Mouse (Mus musculus): Measurements from ENCODE around the gene Cxcl17. TPM values are rescaled to one million over a fixed set of nuclear protein-coding genes. Genes with fewer than 3 reads are reported as not detected.

Gene Cxcl17
- polyA plus RNA-seq, 1 experiment = not detected

DNA sequence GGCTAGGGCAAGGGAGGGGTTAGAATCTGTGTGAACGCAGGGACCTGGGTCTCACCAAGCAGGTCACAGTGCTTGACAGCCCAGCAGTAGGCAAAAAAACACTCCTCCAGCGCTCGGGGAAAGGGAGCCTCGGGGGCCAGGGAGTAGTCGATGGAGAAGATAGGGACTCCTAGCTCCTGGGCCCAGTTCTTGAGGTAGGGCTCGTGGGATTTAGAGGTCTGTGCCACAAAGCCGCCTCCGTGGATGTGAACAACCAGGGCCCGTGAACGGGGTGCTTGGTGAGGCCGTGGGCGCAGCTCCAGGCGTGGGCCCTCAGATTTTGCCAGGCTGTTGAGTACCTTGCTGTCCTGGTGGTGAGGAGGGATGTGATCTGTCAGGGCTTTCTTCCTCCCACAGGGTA lies 28.4 kb downstream of the Cxcl17 start:
- Histone ChIP-seq H3K4me1 (ENCODE audit: control insufficient read depth, insufficient read depth, low read length) (peaks cover under 1% of the 10 kb centered on the region; the same call in 1 of the 2 replicates), H3K27ac (ENCODE audit: insufficient read depth, low read length) (no peak overlapping the region), H3K4me3 (ENCODE audit: insufficient read depth, low read length) (no peak overlapping the region)
- no peak for TF ChIP-seq CTCF (IDR thresholded peaks at IDR 0.05; ENCODE audit: extremely low read depth, insufficient read depth, low read length)
- TF ChIP-seq POLR2A (IDR thresholded peaks at IDR 0.05; ENCODE audit: extremely low read depth, insufficient read depth, low read length) = no peak

DNA sequence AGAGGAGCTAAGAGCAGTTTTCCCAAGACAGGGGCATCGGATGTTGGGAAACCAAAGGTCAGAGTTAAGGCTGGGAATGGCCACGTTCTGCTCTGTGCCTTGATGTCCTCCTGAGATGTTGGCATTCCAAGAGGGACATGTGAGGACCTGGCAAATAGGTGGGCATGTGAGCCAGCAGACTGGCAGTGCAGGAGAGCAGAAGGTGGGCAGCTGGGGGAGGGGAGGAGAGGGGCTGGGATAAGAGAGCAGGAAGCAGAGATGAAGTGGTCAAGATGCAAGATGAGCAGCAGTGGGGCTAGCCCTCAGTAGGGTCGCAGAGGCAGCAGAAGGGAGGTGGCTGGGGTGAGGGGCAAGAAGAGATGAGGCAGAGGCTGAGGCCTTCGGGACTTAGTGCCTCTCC lies 28.8 kb downstream of the Cxcl17 start:
- TF ChIP-seq POLR2A (IDR thresholded peaks at IDR 0.05; ENCODE audit: extremely low read depth, insufficient read depth, low read length) (no peak), CTCF (IDR thresholded peaks at IDR 0.05; ENCODE audit: extremely low read depth, insufficient read depth, low read length) (no peak)
- Histone ChIP-seq H3K4me1 (ENCODE audit: control insufficient read depth, insufficient read depth, low read length) (peaks cover 3% of the 10 kb centered on the region; the same call in 1 of the 2 replicates), H3K27ac (ENCODE audit: insufficient read depth, low read length) (no peak overlapping the region), H3K4me3 (ENCODE audit: insufficient read depth, low read length) (no peak overlapping the region)

DNA sequence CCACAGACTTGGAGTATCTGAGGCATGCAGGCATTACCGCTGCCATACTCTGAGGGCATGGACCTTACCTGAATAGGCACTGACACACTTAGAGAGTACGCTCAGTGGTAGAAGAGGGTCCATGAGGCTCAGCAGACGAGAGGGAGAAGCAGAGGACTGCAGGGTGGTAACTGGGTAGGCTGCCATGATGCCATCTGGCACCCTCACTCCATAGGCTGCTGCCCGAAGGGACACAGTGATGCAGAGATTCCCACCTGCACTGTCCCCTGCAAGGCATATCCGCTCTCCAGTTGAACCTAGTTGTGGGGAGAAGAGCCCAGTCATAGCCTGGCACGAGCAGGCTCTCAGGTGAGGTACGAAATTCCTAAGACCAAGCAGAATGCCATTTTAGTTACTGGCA lies 29.3 kb downstream of the Cxcl17 start:
- H3K4me1 ChIP-seq (ENCODE audit: control insufficient read depth, insufficient read depth, low read length) = peaks cover 3% of the 10 kb centered on the region; the same call in 1 of the 2 replicates
- no peak overlapping the region for H3K27ac ChIP-seq (ENCODE audit: insufficient read depth, low read length)
- TF ChIP-seq CTCF (IDR thresholded peaks at IDR 0.05; ENCODE audit: extremely low read depth, insufficient read depth, low read length) (no peak), POLR2A (IDR thresholded peaks at IDR 0.05; ENCODE audit: extremely low read depth, insufficient read depth, low read length) (no peak)
- no peak overlapping the region for H3K4me3 ChIP-seq (ENCODE audit: insufficient read depth, low read length)

DNA sequence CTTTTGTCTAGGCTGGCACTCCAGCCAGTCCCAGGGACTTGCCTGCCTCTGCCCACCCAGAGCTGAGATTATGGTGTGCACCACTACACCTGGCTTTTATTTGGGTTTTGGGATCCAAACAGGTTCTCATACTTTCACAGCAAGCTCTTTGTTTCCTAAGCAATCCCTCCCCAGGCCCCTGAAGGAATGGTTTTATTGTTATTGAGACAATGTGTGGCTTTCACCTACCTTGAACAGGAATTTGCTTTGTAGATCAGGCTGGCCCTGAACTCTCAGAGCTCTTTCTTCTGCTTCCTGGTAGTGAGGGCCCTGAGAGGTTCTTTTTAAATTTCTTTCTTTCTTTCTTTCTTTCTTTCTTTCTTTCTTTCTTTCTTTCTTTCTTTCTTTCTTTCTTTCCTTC lies 30.1 kb downstream of the Cxcl17 start:
- Histone ChIP-seq H3K4me1 (ENCODE audit: control insufficient read depth, insufficient read depth, low read length) (peaks cover 3% of the 10 kb centered on the region; the same call in 1 of the 2 replicates), H3K4me3 (ENCODE audit: insufficient read depth, low read length) (no peak overlapping the region), H3K27ac (ENCODE audit: insufficient read depth, low read length) (no peak overlapping the region)
- no peak for TF ChIP-seq POLR2A (IDR thresholded peaks at IDR 0.05; ENCODE audit: extremely low read depth, insufficient read depth, low read length)
- TF ChIP-seq CTCF (IDR thresholded peaks at IDR 0.05; ENCODE audit: extremely low read depth, insufficient read depth, low read length) = no peak

DNA sequence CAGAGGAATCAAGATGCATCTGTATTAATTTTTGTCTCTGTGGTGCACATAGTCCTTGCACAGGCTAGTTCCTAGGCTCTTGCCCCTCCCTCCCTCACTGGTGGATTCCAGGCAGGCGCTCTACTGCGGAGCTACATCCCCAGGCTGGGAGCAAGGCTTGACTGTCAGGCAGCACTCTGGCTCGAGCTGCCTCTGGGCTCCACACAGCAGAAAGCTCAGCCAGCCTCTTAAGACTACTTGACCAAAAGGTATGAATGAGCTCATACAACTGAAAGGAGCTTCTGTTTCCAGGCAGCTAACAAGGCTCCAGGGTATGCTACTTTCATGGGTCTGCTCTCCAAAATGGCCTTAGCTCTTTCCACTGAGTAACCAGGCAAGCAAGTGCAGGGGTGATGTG lies 31.4 kb downstream of the Cxcl17 start:
- TF ChIP-seq CTCF (IDR thresholded peaks at IDR 0.05; ENCODE audit: extremely low read depth, insufficient read depth, low read length) = no peak
- TF ChIP-seq POLR2A (IDR thresholded peaks at IDR 0.05; ENCODE audit: extremely low read depth, insufficient read depth, low read length) = no peak
- Histone ChIP-seq H3K4me1 (ENCODE audit: control insufficient read depth, insufficient read depth, low read length) (peaks cover 3% of the 10 kb centered on the region; the same call in 1 of the 2 replicates), H3K4me3 (ENCODE audit: insufficient read depth, low read length) (no peak overlapping the region), H3K27ac (ENCODE audit: insufficient read depth, low read length) (no peak overlapping the region)

DNA sequence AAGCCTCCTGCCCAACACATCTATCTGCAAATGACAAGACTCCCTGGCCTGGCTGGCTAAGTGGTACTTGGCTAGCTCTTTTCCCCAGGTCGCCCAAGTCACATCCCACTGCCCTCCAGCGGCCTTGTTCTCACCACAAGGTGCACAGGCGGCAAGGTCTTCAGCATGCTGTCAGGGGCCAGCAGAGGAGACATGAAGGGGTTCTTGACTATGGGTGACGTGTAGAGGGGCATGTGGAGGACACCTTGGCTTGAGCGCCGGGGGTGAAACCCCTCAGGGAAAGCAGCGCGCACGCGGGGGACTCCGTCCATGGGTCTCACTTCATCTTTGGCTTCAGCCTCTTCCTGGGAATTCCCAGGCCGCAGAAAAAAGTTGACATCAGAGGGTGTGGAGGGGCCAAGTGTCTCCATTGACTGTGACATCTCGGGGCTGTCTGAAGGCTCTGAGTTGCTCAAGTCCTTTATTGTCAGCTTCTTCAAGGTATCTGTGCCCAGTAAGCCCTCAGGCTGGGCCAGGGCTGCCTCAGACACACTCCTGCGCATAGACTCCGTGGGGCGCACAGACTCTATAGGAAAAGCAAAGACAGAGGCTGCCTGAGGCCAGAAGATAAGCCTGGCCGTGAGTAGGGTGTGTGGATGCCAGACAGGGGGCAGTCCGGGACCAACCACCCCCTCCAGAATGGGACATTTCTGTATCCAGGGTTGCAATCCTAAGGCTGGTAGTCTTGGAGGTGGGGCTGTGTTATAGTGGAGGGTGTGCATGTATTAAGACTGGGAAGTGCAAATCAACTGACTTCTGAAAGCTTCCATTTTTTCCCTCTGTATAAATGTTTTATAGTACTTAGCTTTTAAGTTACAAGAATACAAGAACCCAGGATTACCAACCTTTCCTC lies 32.0 kb downstream of the Cxcl17 start:
- no peak overlapping the region; the same call in 1 of the 2 replicates for H3K4me3 ChIP-seq (ENCODE audit: insufficient read depth, low read length)
- H3K4me1 ChIP-seq (ENCODE audit: control insufficient read depth, insufficient read depth, low read length) = peaks cover 3% of the 10 kb centered on the region; the same call in 1 of the 2 replicates
- TF ChIP-seq CTCF (IDR thresholded peaks at IDR 0.05; ENCODE audit: extremely low read depth, insufficient read depth, low read length) (no peak), POLR2A (IDR thresholded peaks at IDR 0.05; ENCODE audit: extremely low read depth, insufficient read depth, low read length) (no peak)
- H3K27ac ChIP-seq (ENCODE audit: insufficient read depth, low read length) = no peak overlapping the region

DNA sequence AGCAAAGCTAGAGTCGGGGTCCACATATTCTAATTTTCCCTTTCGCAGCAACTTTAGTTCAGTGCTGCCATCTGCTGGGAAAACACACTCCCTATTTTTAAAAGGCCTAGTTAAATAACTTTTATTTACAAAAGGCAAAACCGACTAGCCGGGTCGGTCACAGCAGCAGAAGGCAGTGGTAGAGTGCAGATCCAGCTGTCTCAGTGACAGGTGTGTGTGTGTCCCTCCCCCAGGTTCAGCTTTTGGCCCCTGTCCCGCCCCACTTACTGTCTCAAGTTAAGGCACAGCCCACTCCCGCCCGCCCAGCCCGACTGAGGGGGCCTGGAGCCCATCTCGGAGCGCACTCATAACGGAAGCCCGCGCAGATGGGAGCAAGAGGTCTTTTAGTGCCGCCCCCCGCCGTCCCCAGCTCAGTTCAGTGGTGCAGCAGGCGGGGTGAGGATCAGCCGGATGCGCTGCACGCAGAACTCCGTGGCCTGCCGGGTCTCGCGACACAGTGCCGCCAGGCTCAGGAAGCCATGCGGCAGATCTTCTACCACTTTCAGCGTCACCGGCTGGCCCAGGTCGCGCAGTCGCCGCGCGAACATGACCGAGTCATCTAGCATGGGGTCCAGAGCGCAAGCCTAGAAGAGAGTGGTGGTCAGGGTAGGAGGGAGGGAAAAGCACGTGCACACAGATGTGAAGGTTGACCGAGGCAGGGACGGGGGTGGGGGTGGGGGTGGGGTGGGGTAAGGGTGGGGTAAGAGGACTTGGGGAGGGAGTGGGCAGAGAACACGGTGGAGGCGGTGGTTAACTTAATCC lies 32.9 kb downstream of the Cxcl17 start:
- Histone ChIP-seq H3K27ac (ENCODE audit: insufficient read depth, low read length) (no peak overlapping the region), H3K4me3 (ENCODE audit: insufficient read depth, low read length) (peak overlapping the region; percentile 31; the same call in 1 of the 2 replicates), H3K4me1 (ENCODE audit: control insufficient read depth, insufficient read depth, low read length) (peaks cover 3% of the 10 kb centered on the region; the same call in 1 of the 2 replicates)
- TF ChIP-seq CTCF (IDR thresholded peaks at IDR 0.05; ENCODE audit: extremely low read depth, insufficient read depth, low read length) (0 out of 2 replicates have a peak, but pooled peaks have one; percentile 27), POLR2A (IDR thresholded peaks at IDR 0.05; ENCODE audit: extremely low read depth, insufficient read depth, low read length) (no peak)

DNA sequence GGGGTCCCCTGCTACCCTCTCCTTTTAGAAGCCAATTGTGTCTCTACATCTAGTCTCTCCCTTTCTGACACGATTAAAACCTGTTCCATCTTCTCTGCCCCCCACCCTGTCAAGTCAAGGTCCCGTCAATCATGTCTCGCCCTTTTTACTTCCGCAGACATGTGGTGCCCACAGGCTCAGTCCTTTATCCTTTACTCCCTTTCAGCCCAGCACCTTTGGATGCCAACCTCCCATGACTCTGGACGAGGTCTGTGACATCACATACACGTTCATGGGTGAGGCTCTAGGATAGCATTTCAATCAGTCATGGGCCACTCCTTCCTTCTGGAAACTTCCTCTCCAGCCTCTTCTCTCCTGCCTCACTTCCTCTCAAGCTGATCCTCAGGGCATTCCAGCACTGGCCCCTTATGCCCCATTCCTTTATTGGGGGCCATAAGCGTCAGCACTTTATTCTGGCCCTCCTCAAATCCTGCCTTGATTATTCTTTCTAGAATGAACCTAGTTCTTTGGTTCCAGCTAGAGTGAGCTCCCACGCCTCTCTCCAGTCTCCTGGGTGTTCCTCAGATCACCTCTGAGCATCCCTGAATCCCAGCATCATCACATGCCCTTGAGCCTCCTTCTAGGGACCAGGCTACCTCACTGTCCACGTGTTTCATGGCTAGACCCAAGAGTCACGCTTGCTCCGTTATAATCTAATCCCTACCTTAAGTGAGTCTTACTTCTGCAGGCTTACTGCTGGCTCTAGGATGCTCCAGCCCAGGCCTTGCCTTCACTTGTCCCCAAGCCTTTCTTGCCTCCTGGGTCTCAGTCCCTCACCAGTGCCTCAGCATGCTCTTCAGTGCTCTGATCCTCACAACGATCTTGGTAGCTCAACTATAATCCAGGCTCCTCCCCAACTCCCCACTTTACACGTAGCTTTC lies 34.2 kb downstream of the Cxcl17 start:
- no peak overlapping the region for H3K4me3 ChIP-seq (ENCODE audit: insufficient read depth, low read length)
- TF ChIP-seq POLR2A (IDR thresholded peaks at IDR 0.05; ENCODE audit: extremely low read depth, insufficient read depth, low read length) (no peak), CTCF (IDR thresholded peaks at IDR 0.05; ENCODE audit: extremely low read depth, insufficient read depth, low read length) (no peak)
- H3K27ac ChIP-seq (ENCODE audit: insufficient read depth, low read length) = no peak overlapping the region
- H3K4me1 ChIP-seq (ENCODE audit: control insufficient read depth, insufficient read depth, low read length) = peaks cover 3% of the 10 kb centered on the region; the same call in 1 of the 2 replicates

All from cortical plate, adult 2 months (tissue).